Mouse (Mus musculus): Measurements from ENCODE around the gene Aqp5. TPM values are rescaled to one million over a fixed set of nuclear protein-coding genes. Genes with fewer than 3 reads are reported as not detected.

The Aqp5 gene
- polyA plus RNA-seq, 1 experiment, result not detected

- Histone ChIP-seq H3K36me3 (ENCODE audit: control insufficient read depth) (no peaks in the 10 kb centered on the region), H3K27me3 (ENCODE audit: control insufficient read depth) (peaks cover 93% of the 10 kb centered on the region), H3K9me3 (ENCODE audit: control insufficient read depth, low read length) (no peaks in the 10 kb centered on the region), H3K4me1 (ENCODE audit: control insufficient read depth) (no peaks in the 10 kb centered on the region), H3K4me3 (replicated peaks) (no peak overlapping the region)
- TF ChIP-seq GATA1 (IDR thresholded peaks at IDR 0.05; ENCODE audit: low read length) (no peak), TAL1 (IDR thresholded peaks at IDR 0.05; ENCODE audit: low read length) (no peak)
Measured at GRCm38 (mm10) chr15:99592177-99592576, 1.6 kb downstream of the Aqp5 start.

GRCm38 (mm10) chr15:99592877-99593276 lies 2.3 kb downstream of the Aqp5 start:
- TF ChIP-seq GATA1 (IDR thresholded peaks at IDR 0.05; ENCODE audit: low read length), result no peak
- no peak for TF ChIP-seq TAL1 (IDR thresholded peaks at IDR 0.05; ENCODE audit: low read length)
- Histone ChIP-seq H3K9me3 (ENCODE audit: control insufficient read depth, low read length) (no peaks in the 10 kb centered on the region), H3K27me3 (ENCODE audit: control insufficient read depth) (peaks cover 95% of the 10 kb centered on the region), H3K36me3 (ENCODE audit: control insufficient read depth) (no peaks in the 10 kb centered on the region), H3K4me3 (replicated peaks) (no peak overlapping the region), H3K4me1 (ENCODE audit: control insufficient read depth) (no peaks in the 10 kb centered on the region)

DNA sequence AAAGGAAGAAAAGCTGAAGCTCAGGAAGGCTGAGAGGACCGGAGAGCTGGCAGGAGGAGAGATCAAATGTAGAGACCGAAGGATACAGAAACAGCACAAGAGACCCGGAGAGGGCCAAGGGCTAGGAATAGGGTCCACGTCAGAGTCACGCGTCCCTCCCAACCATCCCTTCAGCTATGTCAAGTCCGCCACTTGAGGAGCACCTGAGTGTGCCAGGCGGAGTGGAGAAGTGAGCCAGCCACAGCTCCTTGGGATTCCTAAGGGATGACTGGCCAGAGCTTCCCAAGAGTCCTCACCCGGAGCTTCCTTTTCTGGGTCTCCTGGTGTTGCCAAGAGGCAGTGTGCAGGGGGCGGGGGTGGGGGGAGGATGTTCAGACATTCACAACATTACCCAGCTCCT lies 4.4 kb downstream of the Aqp5 start:
- no peak for TF ChIP-seq GATA1 (IDR thresholded peaks at IDR 0.05; ENCODE audit: low read length)
- TF ChIP-seq TAL1 (IDR thresholded peaks at IDR 0.05; ENCODE audit: low read length), result no peak
- no peaks in the 10 kb centered on the region for H3K9me3 ChIP-seq (ENCODE audit: control insufficient read depth, low read length)
- H3K36me3 ChIP-seq (ENCODE audit: control insufficient read depth), result no peaks in the 10 kb centered on the region
- peaks cover 92% of the 10 kb centered on the region for H3K27me3 ChIP-seq (ENCODE audit: control insufficient read depth)
- no peaks in the 10 kb centered on the region for H3K4me1 ChIP-seq (ENCODE audit: control insufficient read depth)
- no peak overlapping the region for H3K4me3 ChIP-seq (replicated peaks)

GRCm38 (mm10) chr15:99596056-99596687 lies 5.6 kb downstream of the Aqp5 start:
- Histone ChIP-seq H3K36me3 (ENCODE audit: control insufficient read depth) (no peaks in the 10 kb centered on the region), H3K27me3 (ENCODE audit: control insufficient read depth) (peaks cover 92% of the 10 kb centered on the region)
- TF ChIP-seq TAL1 (IDR thresholded peaks at IDR 0.05; ENCODE audit: low read length), result no peak
- TF ChIP-seq GATA1 (IDR thresholded peaks at IDR 0.05; ENCODE audit: low read length), result no peak

DNA sequence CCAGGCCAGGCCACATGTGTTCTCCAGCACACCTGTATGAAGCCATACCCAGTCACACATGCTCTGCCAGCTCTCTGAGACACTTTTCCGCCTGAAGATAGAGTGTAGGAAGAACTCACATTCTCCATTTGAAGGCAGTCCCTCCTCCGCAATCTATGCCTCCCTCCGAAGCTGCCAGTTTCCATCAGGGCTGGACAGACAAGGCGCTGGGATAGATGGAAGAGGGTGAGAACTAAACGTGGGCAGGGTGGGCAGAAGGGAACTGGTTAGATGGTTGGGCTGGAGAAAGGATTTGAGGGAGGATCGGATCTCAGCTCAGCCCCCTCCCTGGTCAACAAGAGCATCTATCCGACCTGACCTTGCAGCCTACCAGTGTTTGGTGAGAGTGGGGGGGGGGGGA lies 6.3 kb downstream of the Aqp5 start:
- Histone ChIP-seq H3K4me3 (replicated peaks) (no peak overlapping the region), H3K27me3 (ENCODE audit: control insufficient read depth) (peaks cover 92% of the 10 kb centered on the region), H3K4me1 (ENCODE audit: control insufficient read depth) (no peaks in the 10 kb centered on the region), H3K9me3 (ENCODE audit: control insufficient read depth, low read length) (no peaks in the 10 kb centered on the region), H3K36me3 (ENCODE audit: control insufficient read depth) (no peaks in the 10 kb centered on the region)
- TF ChIP-seq GATA1 (IDR thresholded peaks at IDR 0.05; ENCODE audit: low read length) (no peak), TAL1 (IDR thresholded peaks at IDR 0.05; ENCODE audit: low read length) (no peak)

More at GRCm38 (mm10) chr15:99596056-99596687, 5.6 kb downstream of the Aqp5 start:
- Histone ChIP-seq H3K4me3 (replicated peaks) (no peak overlapping the region), H3K4me1 (ENCODE audit: control insufficient read depth) (no peaks in the 10 kb centered on the region), H3K9me3 (ENCODE audit: control insufficient read depth, low read length) (no peaks in the 10 kb centered on the region)

- H3K4me1 ChIP-seq (ENCODE audit: control insufficient read depth), result no peaks in the 10 kb centered on the region
- no peak overlapping the region for H3K4me3 ChIP-seq (replicated peaks)
- no peaks in the 10 kb centered on the region for H3K9me3 ChIP-seq (ENCODE audit: control insufficient read depth, low read length)
- peaks cover 91% of the 10 kb centered on the region for H3K27me3 ChIP-seq (ENCODE audit: control insufficient read depth)
- H3K36me3 ChIP-seq (ENCODE audit: control insufficient read depth), result no peaks in the 10 kb centered on the region
- no peak for TF ChIP-seq TAL1 (IDR thresholded peaks at IDR 0.05; ENCODE audit: low read length)
Measured at GRCm38 (mm10) chr15:99597596-99597995, 7.0 kb downstream of the Aqp5 start.

- H3K4me3 ChIP-seq (replicated peaks), result no peak overlapping the region
- H3K4me1 ChIP-seq (ENCODE audit: control insufficient read depth), result no peaks in the 10 kb centered on the region
Measured at GRCm38 (mm10) chr15:99599245-99600070, 8.9 kb downstream of the Aqp5 start.

GRCm38 (mm10) chr15:99600986-99601822 lies 10.6 kb downstream of the Aqp5 start, which contains the start of gene Aqp6:
Aqp6 (plus strand) TSS chr15:99601400.
- no peak for TF ChIP-seq GATA1 (IDR thresholded peaks at IDR 0.05; ENCODE audit: low read length)
- TF ChIP-seq TAL1 (IDR thresholded peaks at IDR 0.05; ENCODE audit: low read length), result no peak
- peaks cover 89% of the 10 kb centered on the region for H3K27me3 ChIP-seq (ENCODE audit: control insufficient read depth)
- no peak within 1 kb of the TSS for H3K4me3 ChIP-seq (replicated peaks)
- H3K4me1 ChIP-seq (ENCODE audit: control insufficient read depth), result peaks cover 5% of the 10 kb centered on the region
- H3K9me3 ChIP-seq (ENCODE audit: control insufficient read depth, low read length), result no peaks in the 10 kb centered on the region
- no peaks in the 10 kb centered on the region for H3K36me3 ChIP-seq (ENCODE audit: control insufficient read depth)

More at GRCm38 (mm10) chr15:99599245-99600070, 8.9 kb downstream of the Aqp5 start:
- H3K36me3 ChIP-seq (ENCODE audit: control insufficient read depth), result no peaks in the 10 kb centered on the region
- peaks cover 90% of the 10 kb centered on the region for H3K27me3 ChIP-seq (ENCODE audit: control insufficient read depth)
- TF ChIP-seq GATA1 (IDR thresholded peaks at IDR 0.05; ENCODE audit: low read length), result no peak
- no peak for TF ChIP-seq TAL1 (IDR thresholded peaks at IDR 0.05; ENCODE audit: low read length)
- no peaks in the 10 kb centered on the region for H3K9me3 ChIP-seq (ENCODE audit: control insufficient read depth, low read length)

- no peak for TF ChIP-seq GATA1 (IDR thresholded peaks at IDR 0.05; ENCODE audit: low read length)
- TF ChIP-seq TAL1 (IDR thresholded peaks at IDR 0.05; ENCODE audit: low read length), result no peak
- Histone ChIP-seq H3K27me3 (ENCODE audit: control insufficient read depth) (peaks cover 87% of the 10 kb centered on the region), H3K4me1 (ENCODE audit: control insufficient read depth) (peaks cover 10% of the 10 kb centered on the region), H3K9me3 (ENCODE audit: control insufficient read depth, low read length) (no peaks in the 10 kb centered on the region), H3K36me3 (ENCODE audit: control insufficient read depth) (no peaks in the 10 kb centered on the region), H3K4me3 (replicated peaks) (no peak overlapping the region)
Measured at GRCm38 (mm10) chr15:99601823-99602120, 11.2 kb downstream of the Aqp5 start.

Measured in erythroblast, embryonic 14.5 days (primary cell).